Mouse (Mus musculus) hindbrain, embryonic 15.5 days (tissue): ENCODE results near the gene Tenm4. TPM values are rescaled to one million over a fixed set of nuclear protein-coding genes. Genes with fewer than 3 reads are reported as not detected.

ENCODE experiments used
- ATAC-seq: fragments of 200-750 bp; cut with Nextera tagmentation; 2 replicates; pipeline ENCODE4 v1.8.0; 2017; ENCODE audit warnings: low read depth, moderate number of reproducible peaks, moderate TSS enrichment; ENCODE audit not compliant: low FRiP score
- H3K27ac ChIP-seq: fragments of 300-500 bp; sonication (generic); replicated peaks from 2 replicates; pipeline ENCODE4 v1.5.1; 2015; ENCODE audit warnings: mild to moderate bottlenecking, inconsistent platforms
- H3K27me3 ChIP-seq: fragments of 300-500 bp; sonication (generic); 2 replicates; pipeline ENCODE4 v1.6.1; 2015; ENCODE audit warnings: control low read depth, inconsistent platforms
- H3K36me3 ChIP-seq: fragments of 300-500 bp; sonication (generic); 2 replicates; pipeline ENCODE4 v1.6.1; 2015; ENCODE audit warnings: control low read depth, inconsistent platforms
- H3K4me1 ChIP-seq: fragments of 300-500 bp; sonication (generic); replicated peaks from 2 replicates; pipeline ENCODE4 v1.6.1; 2015; ENCODE audit warnings: control low read depth, inconsistent platforms
- H3K4me2 ChIP-seq: fragments of 300-500 bp; sonication (generic); 2 replicates; pipeline ENCODE4 v1.6.1; 2015; ENCODE audit warnings: moderate library complexity, mild to moderate bottlenecking, inconsistent platforms
- H3K4me3 ChIP-seq: fragments of 300-500 bp; sonication (generic); 2 replicates; pipeline ENCODE4 v1.5.1; 2015; ENCODE audit warnings: mild to moderate bottlenecking, inconsistent platforms
- H3K9ac ChIP-seq: fragments of 300-500 bp; sonication (generic); 2 replicates; pipeline ENCODE4 v1.6.1; 2015; ENCODE audit warnings: inconsistent platforms
- H3K9me3 ChIP-seq: fragments of 300-500 bp; sonication (generic); 2 replicates; pipeline ENCODE4 v1.6.1; 2016; ENCODE audit warnings: control low read depth, inconsistent platforms
- WGBS: fragments of 180-500 bp; shearing (Covaris S2); methylation state at CpG from one replicate; pipeline ENCODE4 v1.1.7; 2015; 5-methylcytosine and 5-hydroxymethylcytosine counted together
- polyA plus RNA-seq: library from polyadenylated mRNA; unstranded; fragments of >200 nt; fragmentation: Nextera tagmentation; extraction: Ambion mirVana; gene quantifications from 2 replicates; pipeline ENCODE4 v1.2.1, GENCODE M21; 2015

The Tenm4 gene
- polyA plus RNA-seq, 1 experiment from 2014 or later: 39.0 TPM

- H3K4me2 ChIP-seq: no peak overlapping the region
- WGBS: 79% methylated on average over 3 of the region's 3 CpGs
- no peak overlapping the region for H3K27ac ChIP-seq
- H3K4me3 ChIP-seq: no peak overlapping the region
- no peak overlapping the region for H3K9ac ChIP-seq
- H3K4me1 ChIP-seq: peaks cover 20% of the 10 kb centered on the region
- no peaks in the 10 kb centered on the region for H3K9me3 ChIP-seq
- no peaks in the 10 kb centered on the region for H3K36me3 ChIP-seq
- ATAC-seq: no peak
- peaks cover 10% of the 10 kb centered on the region; the same call in 1 of the 2 replicates for H3K27me3 ChIP-seq
Measured at GRCm38 (mm10) chr7:96207071-96207470, 36.0 kb downstream of the Tenm4 start.

GRCm38 (mm10) chr7:96209783-96210524 lies 38.9 kb downstream of the Tenm4 start:
- H3K4me1 ChIP-seq: peaks cover 46% of the 10 kb centered on the region
- ATAC-seq: peak; percentile 74
- no peaks in the 10 kb centered on the region for H3K9me3 ChIP-seq
- under 1% methylated on average over 66 of the region's 75 CpGs for WGBS
- H3K27ac ChIP-seq: peak overlapping the region; percentile 88
- peak overlapping the region; percentile 86 for H3K9ac ChIP-seq
- H3K4me3 ChIP-seq: peak overlapping the region; percentile 62
- 0 out of 2 replicates have a peak, but pooled peaks cover 5% of the 10 kb centered on the region for H3K27me3 ChIP-seq
- H3K4me2 ChIP-seq: peak overlapping the region; percentile 98
- no peaks in the 10 kb centered on the region for H3K36me3 ChIP-seq

- peaks cover 48% of the 10 kb centered on the region for H3K4me1 ChIP-seq
- H3K4me2 ChIP-seq: peak overlapping the region; percentile 98
- WGBS: under 1% methylated on average over 59 of the region's 62 CpGs
- H3K9ac ChIP-seq: peak overlapping the region; percentile 86
- peak overlapping the region; percentile 88 for H3K27ac ChIP-seq
- H3K9me3 ChIP-seq: no peaks in the 10 kb centered on the region
- H3K36me3 ChIP-seq: no peaks in the 10 kb centered on the region
- peak; percentile 65 for ATAC-seq
- H3K4me3 ChIP-seq: peak overlapping the region; percentile 62
- 0 out of 2 replicates have a peak, but pooled peaks cover 5% of the 10 kb centered on the region for H3K27me3 ChIP-seq
Measured at GRCm38 (mm10) chr7:96210525-96211369, 39.7 kb downstream of the Tenm4 start.

GRCm38 (mm10) chr7:96211618-96212021 lies 40.6 kb downstream of the Tenm4 start:
- WGBS: under 1% methylated on average over 17 of the region's 17 CpGs
- H3K27ac ChIP-seq: peak overlapping the region; percentile 88
- H3K36me3 ChIP-seq: no peaks in the 10 kb centered on the region
- peak overlapping the region; percentile 86 for H3K9ac ChIP-seq
- peak overlapping the region; percentile 98 for H3K4me2 ChIP-seq
- 0 out of 2 replicates have a peak, but pooled peaks cover 5% of the 10 kb centered on the region for H3K27me3 ChIP-seq
- no peak for ATAC-seq
- H3K9me3 ChIP-seq: no peaks in the 10 kb centered on the region
- peak overlapping the region; percentile 62 for H3K4me3 ChIP-seq
- H3K4me1 ChIP-seq: peaks cover 48% of the 10 kb centered on the region

GRCm38 (mm10) chr7:96212224-96212591 lies 41.2 kb downstream of the Tenm4 start:
- H3K27me3 ChIP-seq: 0 out of 2 replicates have a peak, but pooled peaks cover 5% of the 10 kb centered on the region
- WGBS: 2% methylated on average over 9 of the region's 9 CpGs
- peaks cover 48% of the 10 kb centered on the region for H3K4me1 ChIP-seq
- no peak for ATAC-seq
- peak overlapping the region; percentile 62 for H3K4me3 ChIP-seq
- peak overlapping the region; percentile 86 for H3K9ac ChIP-seq
- peak overlapping the region; percentile 88 for H3K27ac ChIP-seq
- no peaks in the 10 kb centered on the region for H3K36me3 ChIP-seq
- H3K4me2 ChIP-seq: peak overlapping the region; percentile 98
- no peaks in the 10 kb centered on the region for H3K9me3 ChIP-seq

- Histone ChIP-seq H3K4me1 (peaks cover 48% of the 10 kb centered on the region), H3K36me3 (no peaks in the 10 kb centered on the region), H3K9ac (peak overlapping the region; percentile 86), H3K4me2 (peak overlapping the region; percentile 98), H3K9me3 (no peaks in the 10 kb centered on the region), H3K27me3 (0 out of 2 replicates have a peak, but pooled peaks cover 5% of the 10 kb centered on the region), H3K4me3 (peak overlapping the region; percentile 62), H3K27ac (peak overlapping the region; percentile 88)
- peak; percentile 21 for ATAC-seq
- WGBS: under 1% methylated on average over 47 of the region's 48 CpGs
Measured at GRCm38 (mm10) chr7:96212592-96213541, 41.8 kb downstream of the Tenm4 start.

GRCm38 (mm10) chr7:96213741-96214140 lies 42.7 kb downstream of the Tenm4 start:
- WGBS: 11% methylated on average over 9 of the region's 10 CpGs
- Histone ChIP-seq H3K4me3 (peak overlapping the region; percentile 62), H3K27me3 (0 out of 2 replicates have a peak, but pooled peaks cover 2% of the 10 kb centered on the region), H3K27ac (no peak overlapping the region), H3K4me1 (peaks cover 48% of the 10 kb centered on the region), H3K9me3 (no peaks in the 10 kb centered on the region), H3K36me3 (no peaks in the 10 kb centered on the region), H3K4me2 (peak overlapping the region; percentile 98), H3K9ac (peak overlapping the region; percentile 12; the same call in 1 of the 2 replicates)
- ATAC-seq: no peak

GRCm38 (mm10) chr7:96214876-96215275 lies 43.8 kb downstream of the Tenm4 start:
- no peak overlapping the region for H3K9ac ChIP-seq
- 36% methylated on average over 2 of the region's 2 CpGs for WGBS
- no peaks in the 10 kb centered on the region for H3K9me3 ChIP-seq
- H3K27me3 ChIP-seq: no peaks in the 10 kb centered on the region
- no peak overlapping the region for H3K27ac ChIP-seq
- H3K4me2 ChIP-seq: peak overlapping the region; percentile 98; the same call in 1 of the 2 replicates
- no peaks in the 10 kb centered on the region for H3K36me3 ChIP-seq
- peaks cover 39% of the 10 kb centered on the region for H3K4me1 ChIP-seq
- no peak for ATAC-seq
- H3K4me3 ChIP-seq: no peak overlapping the region

- Histone ChIP-seq H3K9me3 (no peaks in the 10 kb centered on the region), H3K36me3 (no peaks in the 10 kb centered on the region), H3K4me1 (peaks cover 43% of the 10 kb centered on the region), H3K4me2 (no peak overlapping the region), H3K27ac (no peak overlapping the region), H3K4me3 (no peak overlapping the region), H3K9ac (no peak overlapping the region), H3K27me3 (no peaks in the 10 kb centered on the region)
- WGBS: 81% methylated on average over 5 of the region's 5 CpGs
- ATAC-seq: no peak
Measured at GRCm38 (mm10) chr7:96215894-96216509, 45.0 kb downstream of the Tenm4 start.

GRCm38 (mm10) chr7:96219386-96219785 lies 48.3 kb downstream of the Tenm4 start:
- H3K9me3 ChIP-seq: no peaks in the 10 kb centered on the region
- no peak overlapping the region for H3K27ac ChIP-seq
- no peaks in the 10 kb centered on the region for H3K36me3 ChIP-seq
- ATAC-seq: no peak
- H3K27me3 ChIP-seq: no peaks in the 10 kb centered on the region
- no peak overlapping the region for H3K9ac ChIP-seq
- 80% methylated on average over 2 of the region's 2 CpGs for WGBS
- H3K4me3 ChIP-seq: no peak overlapping the region
- no peak overlapping the region for H3K4me2 ChIP-seq
- peaks cover 12% of the 10 kb centered on the region for H3K4me1 ChIP-seq

GRCm38 (mm10) chr7:96220647-96221046 lies 49.6 kb downstream of the Tenm4 start:
- Histone ChIP-seq H3K27ac (no peak overlapping the region), H3K4me3 (no peak overlapping the region), H3K9ac (no peak overlapping the region), H3K9me3 (no peaks in the 10 kb centered on the region), H3K36me3 (no peaks in the 10 kb centered on the region), H3K4me2 (no peak overlapping the region), H3K4me1 (0 out of 2 replicates have a peak, but pooled peaks cover 5% of the 10 kb centered on the region), H3K27me3 (no peaks in the 10 kb centered on the region)
- WGBS: 76% methylated on average over 5 of the region's 5 CpGs
- ATAC-seq: no peak
